Mouse (Mus musculus) monocyte, adult 5-6 weeks (primary cell): ENCODE data around the gene Atrip. TPM values are rescaled to one million over a fixed set of nuclear protein-coding genes. Genes with fewer than 3 reads are reported as not detected.

Experiments used
- ATAC-seq: fragments of 153-309, 156-312 bp; replicated peaks from 2 replicates; pipeline ENCODE4 v1.8.0; 2017; ENCODE audit warnings: mild to moderate bottlenecking; ENCODE audit not compliant: low TSS enrichment, insufficient number of reproducible peaks, severe bottlenecking, poor library complexity, low FRiP score
- total RNA-seq: library from RNA; stranded (forward); fragments of 200-1000, 200-491, 200-594 nt; gene quantifications from 3 replicates; pipeline ENCODE4 v1.2.3, GENCODE M21; 2017

Atrip gene
- total RNA-seq, 1 experiment from 2014 or later: 11.1 TPM

- ATAC-seq: no peak
Observed at GRCm38 (mm10) chr9:109068095-109068735, 5.7 kb downstream of the Atrip start.

- no peak for ATAC-seq
Observed at GRCm38 (mm10) chr9:109060898-109061295, 13.0 kb downstream of the Atrip start.

- ATAC-seq: no peak
Observed at GRCm38 (mm10) chr9:109060184-109060897, 13.6 kb downstream of the Atrip start.

GRCm38 (mm10) chr9:109059136-109059903, 14.6 kb downstream of the Atrip start, which contains the start of gene Trex1:
Gene Trex1, minus strand, starts transcription at chr9:109059734.
- ATAC-seq: peak; percentile 69

DNA sequence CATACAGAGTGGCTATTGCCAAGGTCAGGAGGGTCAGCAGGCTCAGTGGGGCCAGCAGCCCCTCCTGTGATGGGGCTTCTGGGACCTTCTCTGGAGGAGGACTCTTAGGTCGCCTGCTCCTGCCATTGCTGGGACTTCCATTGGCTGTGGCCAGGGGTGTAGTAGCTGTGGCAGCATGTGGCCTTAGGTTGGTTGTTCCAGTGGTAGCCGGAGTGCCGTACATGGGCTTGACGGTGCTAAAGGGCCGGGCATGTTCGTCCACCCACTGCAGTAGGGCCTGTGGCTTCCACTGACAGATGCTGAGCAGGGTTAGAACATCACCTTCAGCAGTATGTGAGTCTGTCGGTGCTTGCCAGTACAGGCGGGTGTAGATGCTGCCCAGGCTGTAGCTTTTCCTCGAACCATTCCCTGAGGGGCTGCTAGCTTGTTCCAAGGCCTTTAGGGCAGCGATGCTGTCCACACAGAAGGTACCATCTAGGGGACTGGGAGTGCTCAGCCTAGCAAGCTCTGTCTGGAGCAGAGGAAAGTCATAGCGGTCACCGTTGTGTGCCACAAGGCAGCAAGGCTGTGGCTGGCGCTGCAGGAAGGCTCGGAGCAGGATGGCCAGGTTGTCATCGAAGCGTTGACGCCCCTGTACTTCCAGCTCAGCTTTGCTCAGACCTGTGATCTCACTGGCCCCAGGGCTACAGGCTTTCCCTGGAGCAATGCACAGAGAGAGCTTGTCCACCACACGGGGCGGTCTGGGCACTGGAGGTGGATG, 15.7 kb downstream of the Atrip start:
- ATAC-seq: no peak

DNA sequence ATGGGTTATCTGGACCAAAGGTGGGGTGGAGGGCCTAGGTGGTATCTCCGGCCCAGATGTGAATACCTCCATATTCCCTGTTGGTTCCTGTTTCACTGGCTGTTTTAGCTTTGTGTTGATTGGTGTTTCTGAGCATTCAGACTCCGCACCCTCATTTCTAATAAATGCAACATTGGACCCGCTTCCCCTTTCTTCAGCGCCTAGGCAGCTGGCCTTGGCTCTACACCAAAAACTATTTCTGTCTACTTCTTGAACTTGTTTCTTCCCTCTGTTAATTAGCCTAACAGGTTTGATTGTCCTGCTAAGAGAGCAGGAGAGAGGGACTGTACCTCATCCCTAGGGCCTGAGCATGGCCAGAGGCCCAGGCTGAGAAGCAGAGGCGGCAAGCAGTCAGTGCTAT, 16.4 kb downstream of the Atrip start:
- ATAC-seq: peak; percentile 19

- ATAC-seq: no peak
Observed at GRCm38 (mm10) chr9:109056916-109057315, 17.0 kb downstream of the Atrip start.

DNA sequence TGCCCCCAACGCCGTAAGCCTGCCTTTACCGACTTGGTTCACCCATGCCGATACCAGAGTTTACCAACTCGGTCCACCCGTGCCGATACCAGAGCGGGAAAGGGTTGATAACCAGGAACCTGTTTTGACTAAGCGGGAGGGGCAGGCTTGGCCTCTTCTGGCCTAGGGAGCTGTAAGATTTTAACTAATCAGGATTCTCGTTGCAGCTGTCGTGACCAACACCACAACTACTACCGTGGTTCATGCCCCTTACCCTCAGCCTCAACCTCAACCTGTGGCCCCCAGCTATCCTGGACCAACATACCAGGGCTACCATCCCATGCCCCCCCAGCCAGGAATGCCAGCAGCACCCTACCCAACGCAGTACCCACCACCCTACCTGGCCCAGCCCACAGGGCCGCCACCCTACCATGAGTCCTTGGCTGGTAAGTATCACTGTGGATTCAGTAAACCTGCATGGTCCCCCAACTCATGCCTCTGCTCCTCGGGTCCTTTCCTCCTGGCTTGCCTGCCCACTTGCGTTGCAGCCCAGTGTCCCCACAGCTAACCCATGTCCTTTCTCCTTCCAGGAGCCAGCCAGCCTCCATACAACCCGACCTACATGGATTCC, 17.7 kb downstream of the Atrip start:
- ATAC-seq: no peak

- no peak for ATAC-seq
Observed at GRCm38 (mm10) chr9:109055271-109056030, 18.5 kb downstream of the Atrip start.

- peak; percentile 61 for ATAC-seq
Observed at GRCm38 (mm10) chr9:109054712-109055111, 19.2 kb downstream of the Atrip start.

GRCm38 (mm10) chr9:109053851-109054250, 20.1 kb downstream of the Atrip start:
- no peak for ATAC-seq

DNA sequence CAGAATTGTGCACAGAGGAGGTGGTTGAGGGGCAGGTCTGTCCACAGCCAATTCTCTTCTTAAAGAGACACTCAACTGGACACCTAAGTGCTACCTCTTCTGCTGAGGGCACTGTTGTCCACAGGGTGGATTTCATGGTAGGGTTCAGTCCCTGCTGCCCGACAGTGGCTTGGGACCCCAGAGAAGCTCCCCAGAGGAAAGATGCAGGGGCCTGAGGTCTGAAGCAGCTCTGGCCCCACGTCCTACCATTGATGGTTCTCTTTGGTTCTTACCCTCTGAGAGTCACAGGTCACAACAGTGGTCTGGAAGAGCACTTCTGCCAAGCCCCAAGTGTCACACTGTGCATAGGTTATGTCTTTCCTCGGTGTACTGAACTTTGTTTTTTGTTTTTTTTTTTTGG, 20.6 kb downstream of the Atrip start:
- no peak for ATAC-seq

GRCm38 (mm10) chr9:109052490-109053260, 21.2 kb downstream of the Atrip start:
- no peak for ATAC-seq

- ATAC-seq: peak; percentile 49
Observed at GRCm38 (mm10) chr9:109051651-109052489, 22.1 kb downstream of the Atrip start.

- no peak for ATAC-seq
Observed at GRCm38 (mm10) chr9:109051011-109051501, 22.9 kb downstream of the Atrip start.

GRCm38 (mm10) chr9:109050674-109050997, 23.3 kb downstream of the Atrip start:
- no peak for ATAC-seq
